Mouse (Mus musculus) stomach, postnatal 0 days (tissue): ENCODE results near the gene Stk11. TPM values are rescaled to one million over a fixed set of nuclear protein-coding genes. Genes with fewer than 3 reads are reported as not detected.
A peak's percentile ranks its signal among the peaks of the same experiment; 100 is the strongest.

Source experiments
- ATAC-seq: fragments of 200-750 bp; cut with Nextera tagmentation; 2 replicates; pipeline ENCODE4 v1.8.0; 2017; ENCODE audit not compliant: low FRiP score, low TSS enrichment
- DNase-seq: peaks from one replicate; pipeline ENCODE4 v3.0.0-alpha.2; 2016; ENCODE audit warnings: low spot score
- H3K27ac ChIP-seq: fragments of 300-500 bp; sonication (generic); replicated peaks from 2 replicates; pipeline ENCODE4 v1.5.1; 2014; ENCODE audit warnings: mild to moderate bottlenecking, control low read depth
- H3K27me3 ChIP-seq: fragments of 300-500 bp; sonication (generic); 2 replicates; pipeline ENCODE4 v1.6.1; 2014; ENCODE audit warnings: low read length; ENCODE audit not compliant: control insufficient read depth, insufficient read depth
- H3K36me3 ChIP-seq: fragments of 300-500 bp; sonication (generic); 2 replicates; pipeline ENCODE4 v1.6.1; 2014; ENCODE audit warnings: low read length, mixed read lengths; ENCODE audit not compliant: control insufficient read depth, insufficient read depth
- H3K4me1 ChIP-seq: fragments of 300-500 bp; sonication (generic); replicated peaks from 2 replicates; pipeline ENCODE4 v1.6.1; 2014; ENCODE audit warnings: antibody characterized with exemption; ENCODE audit not compliant: control insufficient read depth, insufficient read depth
- H3K4me2 ChIP-seq: fragments of 300-500 bp; sonication (generic); replicated peaks from 2 replicates; pipeline ENCODE4 v1.6.1; 2014; ENCODE audit warnings: low read depth, mild to moderate bottlenecking, control low read depth, moderate library complexity
- H3K4me3 ChIP-seq: fragments of 300-500 bp; sonication (generic); 2 replicates; pipeline ENCODE4 v1.5.1; 2014; ENCODE audit warnings: low read depth, low read length, control low read depth
- H3K9ac ChIP-seq: fragments of 300-500 bp; sonication (generic); 2 replicates; pipeline ENCODE4 v1.6.1; 2014; ENCODE audit warnings: mild to moderate bottlenecking, low read length, control low read depth, mixed read lengths
- H3K9me3 ChIP-seq: fragments of 300-500 bp; sonication (generic); 2 replicates; pipeline ENCODE4 v1.6.1; 2016; ENCODE audit warnings: low read length; ENCODE audit not compliant: control insufficient read depth
- CTCF ChIP-seq: IDR thresholded peaks from 2 replicates; pipeline ENCODE4 v1.5.1; 2016; ENCODE audit warnings: antibody characterized with exemption, low read depth, mild to moderate bottlenecking, moderate library complexity
- EP300 ChIP-seq: optimal IDR thresholded peaks from 2 replicates; pipeline ENCODE3; 2016; ENCODE audit warnings: antibody characterized with exemption
- WGBS: fragments of 180-500 bp; shearing (Covaris S2); extraction: QIAGEN DNeasy Blood & Tissue Kit; methylation state at CpG from one replicate; pipeline ENCODE4 v1.1.7; 2014; 5-methylcytosine and 5-hydroxymethylcytosine counted together
- polyA plus RNA-seq: library from polyadenylated mRNA; unstranded; fragments of >200 nt; fragmentation: Nextera tagmentation; extraction: Ambion mirVana; gene quantifications from 2 replicates; pipeline ENCODE4 v1.2.1, GENCODE M21; 2015

Stk11 gene
- polyA plus RNA-seq, 1 experiment from 2014 or later, result 10.3 TPM

DNA sequence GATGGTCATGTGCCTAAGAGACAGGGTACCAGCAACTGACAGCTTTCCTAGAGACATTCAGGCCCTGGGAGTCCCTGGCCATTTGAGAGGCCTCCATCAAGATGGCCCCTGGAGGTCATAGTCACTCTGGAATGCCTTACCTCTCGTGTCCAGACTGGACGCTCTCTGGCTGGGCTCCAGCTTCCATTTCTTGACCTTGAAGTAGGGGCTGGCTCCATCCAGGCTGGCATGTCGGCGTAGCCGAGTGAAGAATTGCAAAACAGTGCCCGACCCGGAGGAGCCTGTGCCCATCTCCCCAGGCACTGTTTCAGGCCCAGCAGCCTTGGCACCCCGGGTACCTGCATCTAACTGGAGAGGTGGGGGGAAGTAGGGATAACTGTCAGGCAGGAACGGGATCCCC is 18.8 kb downstream of the Stk11 start:
- no peaks in the 10 kb centered on the region for H3K27me3 ChIP-seq
- peak; percentile 22 for DNase-seq
- H3K4me1 ChIP-seq, result no peaks in the 10 kb centered on the region
- WGBS, result 84% methylated on average over 9 of the region's 9 CpGs
- H3K4me2 ChIP-seq, result no peak overlapping the region
- H3K36me3 ChIP-seq, result peaks cover 22% of the 10 kb centered on the region
- H3K4me3 ChIP-seq, result no peak overlapping the region
- ATAC-seq, result no peak
- no peak overlapping the region for H3K27ac ChIP-seq
- H3K9ac ChIP-seq, result no peak overlapping the region
- TF ChIP-seq CTCF, result no peak
- no peak for TF ChIP-seq EP300
- no peaks in the 10 kb centered on the region for H3K9me3 ChIP-seq

DNA sequence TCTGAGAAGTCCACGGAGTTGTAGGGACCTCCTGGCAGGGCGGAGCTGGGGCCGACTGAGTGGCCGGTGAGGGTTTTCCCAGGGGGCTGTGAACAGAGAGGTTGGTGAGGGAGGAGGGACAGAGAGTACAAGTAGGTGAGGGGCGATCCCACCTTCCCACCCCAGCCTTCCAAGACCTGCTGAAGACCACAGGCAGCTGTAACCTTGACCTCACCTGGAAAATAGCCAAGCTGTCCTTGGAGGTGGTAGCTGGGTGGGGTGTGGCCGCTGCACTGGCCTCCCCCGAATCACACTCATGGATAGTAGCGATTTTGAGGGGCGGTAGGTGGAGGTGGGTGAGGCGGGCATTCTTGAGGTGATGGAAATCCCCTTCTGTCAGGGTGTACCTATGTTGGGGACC is 19.6 kb downstream of the Stk11 start:
- no peak overlapping the region for H3K4me3 ChIP-seq
- no peaks in the 10 kb centered on the region for H3K27me3 ChIP-seq
- no peak overlapping the region for H3K27ac ChIP-seq
- no peak overlapping the region for H3K4me2 ChIP-seq
- peaks cover 15% of the 10 kb centered on the region for H3K36me3 ChIP-seq
- WGBS, result 70% methylated on average over 10 of the region's 10 CpGs
- no peaks in the 10 kb centered on the region for H3K4me1 ChIP-seq
- TF ChIP-seq EP300 (no peak), CTCF (no peak)
- DNase-seq (no peak), ATAC-seq (no peak)
- H3K9me3 ChIP-seq, result no peaks in the 10 kb centered on the region
- no peak overlapping the region for H3K9ac ChIP-seq

DNA sequence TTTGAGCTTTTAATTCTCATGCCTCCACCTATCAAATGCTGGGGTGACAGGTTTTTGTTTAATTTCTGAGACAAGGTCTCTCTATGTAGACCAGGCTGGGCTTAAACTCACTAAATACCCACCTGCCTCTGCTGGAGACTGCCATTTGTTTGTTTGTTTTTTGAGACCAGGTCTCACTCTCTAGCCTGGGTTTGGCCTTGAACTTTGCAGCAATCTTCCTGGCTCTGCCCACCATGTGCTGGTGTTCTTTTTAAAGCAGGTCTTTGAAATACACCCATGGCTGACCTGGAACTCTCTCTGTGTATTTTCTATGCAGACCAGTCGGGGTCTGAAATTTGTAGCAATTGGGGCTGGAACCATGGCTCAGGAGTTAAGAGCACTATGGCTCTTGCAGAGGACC is 20.0 kb downstream of the Stk11 start:
- DNase-seq, result no peak
- ATAC-seq, result no peak
- no peak overlapping the region for H3K4me2 ChIP-seq
- no peak overlapping the region for H3K27ac ChIP-seq
- no peaks in the 10 kb centered on the region for H3K9me3 ChIP-seq
- H3K36me3 ChIP-seq, result peaks cover 14% of the 10 kb centered on the region; the same call in 1 of the 2 replicates
- no peak for TF ChIP-seq EP300
- no peak for TF ChIP-seq CTCF
- H3K27me3 ChIP-seq, result no peaks in the 10 kb centered on the region
- H3K4me1 ChIP-seq, result no peaks in the 10 kb centered on the region
- 83% methylated on average over 1 of the region's 1 CpGs for WGBS
- no peak overlapping the region for H3K9ac ChIP-seq
- H3K4me3 ChIP-seq, result no peak overlapping the region

DNA sequence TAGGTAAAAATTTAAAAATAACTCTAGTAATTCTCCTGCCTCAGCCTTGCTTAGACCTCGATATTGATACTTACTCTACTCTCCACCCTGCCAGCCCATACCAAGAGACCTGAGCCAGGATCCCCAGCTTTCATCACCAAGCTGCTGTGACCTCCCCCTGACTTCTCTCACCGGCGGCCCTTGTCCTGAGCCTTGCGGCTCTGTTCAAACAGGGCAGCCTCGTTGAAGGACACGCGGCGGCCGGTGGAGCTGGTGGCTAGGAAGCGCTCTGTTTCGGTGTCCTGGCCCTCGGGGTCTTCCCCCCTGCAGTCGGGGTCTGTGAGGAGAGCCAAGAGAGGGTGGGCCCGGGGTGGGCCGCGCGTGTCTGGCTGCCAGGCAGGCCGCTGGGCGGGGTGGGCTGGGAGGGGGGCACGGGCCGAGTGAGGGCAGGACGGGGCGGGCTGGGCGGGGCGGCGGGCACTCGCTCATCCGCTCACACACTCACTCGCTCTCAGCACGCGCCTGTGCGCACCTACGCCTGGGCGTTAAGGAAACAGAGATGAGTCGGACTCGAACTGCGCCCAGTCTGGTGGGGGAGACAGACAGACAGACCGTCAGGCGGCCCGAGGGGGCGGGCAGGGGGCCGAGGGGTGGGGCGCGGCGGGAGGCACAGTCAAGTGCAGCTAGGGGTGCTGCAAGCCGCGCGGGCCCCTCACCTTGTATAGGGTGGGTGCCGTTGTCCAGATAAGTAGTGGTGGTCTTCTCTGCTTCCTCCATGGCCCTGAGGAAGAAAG is 20.8 kb downstream of the Stk11 start:
- DNase-seq, result peak; percentile 35
- H3K4me1 ChIP-seq, result 0 out of 2 replicates have a peak, but pooled peaks cover 2% of the 10 kb centered on the region
- no peak overlapping the region for H3K9ac ChIP-seq
- ATAC-seq, result no peak
- 0 out of 2 replicates have a peak overlapping the region, but pooled peaks have one; percentile 0 for H3K4me3 ChIP-seq
- peak overlapping the region; percentile 96 for H3K4me2 ChIP-seq
- peaks cover 7% of the 10 kb centered on the region; the same call in 1 of the 2 replicates for H3K36me3 ChIP-seq
- TF ChIP-seq EP300, result no peak
- TF ChIP-seq CTCF, result no peak
- H3K27ac ChIP-seq, result no peak overlapping the region
- H3K9me3 ChIP-seq, result no peaks in the 10 kb centered on the region
- WGBS, result 25% methylated on average over 37 of the region's 49 CpGs
- no peaks in the 10 kb centered on the region for H3K27me3 ChIP-seq

DNA sequence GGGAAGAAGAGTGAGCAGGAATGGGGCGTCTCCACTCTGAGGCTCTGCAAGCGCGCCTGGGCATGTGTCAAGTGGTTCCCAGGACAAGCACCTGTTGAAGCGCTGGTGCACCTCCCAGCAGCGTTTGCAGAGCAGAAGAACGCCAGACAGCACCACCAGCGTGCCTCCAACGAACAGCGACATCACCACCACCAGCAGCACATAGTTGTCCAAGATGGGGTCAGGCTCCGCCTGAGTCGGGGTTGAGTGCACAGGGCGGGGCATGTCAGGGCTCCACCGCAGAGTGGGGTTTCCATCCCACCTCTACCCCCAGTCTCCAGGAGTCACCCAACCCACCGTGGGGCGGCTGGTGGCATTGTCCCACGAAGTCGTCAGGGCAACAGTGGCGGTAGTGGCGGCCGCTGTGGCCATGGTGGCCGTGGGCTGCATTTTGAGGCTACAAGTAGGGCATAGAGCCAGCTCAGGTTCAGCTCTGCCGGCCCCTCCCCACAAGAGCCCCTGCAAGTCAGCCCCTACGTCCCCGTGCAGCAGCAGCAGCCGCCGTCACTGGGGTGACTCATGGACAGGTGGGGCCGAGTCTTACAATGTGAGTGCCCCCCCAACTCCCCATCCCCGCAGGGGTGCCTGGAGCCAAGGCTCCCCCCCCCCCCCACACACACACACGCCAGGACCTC is 21.5 kb downstream of the Stk11 start:
- Histone ChIP-seq H3K4me2 (peak overlapping the region; percentile 96), H3K9ac (no peak overlapping the region), H3K27ac (peak overlapping the region; percentile 2; the same call in 1 of the 2 replicates), H3K9me3 (no peaks in the 10 kb centered on the region), H3K4me1 (0 out of 2 replicates have a peak, but pooled peaks cover 2% of the 10 kb centered on the region), H3K27me3 (no peaks in the 10 kb centered on the region), H3K36me3 (peaks cover 2% of the 10 kb centered on the region; the same call in 1 of the 2 replicates), H3K4me3 (peak overlapping the region; percentile 0; the same call in 1 of the 2 replicates)
- ATAC-seq (no peak), DNase-seq (peak; percentile 71)
- TF ChIP-seq CTCF (no peak), EP300 (no peak)
- WGBS, result 14% methylated on average over 28 of the region's 29 CpGs
